Mouse (Mus musculus): ENCODE measurements around the gene Eif4g2. TPM values are rescaled to one million over a fixed set of nuclear protein-coding genes. Genes with fewer than 3 reads are reported as not detected.

Gene Eif4g2
- polyA plus RNA-seq, 1 experiment from 2014 or later = 1,988 TPM

- no peaks in the 10 kb centered on the region for H3K27me3 ChIP-seq (ENCODE audit: control insufficient read depth, insufficient read depth, low read length)
- H3K4me2 ChIP-seq (ENCODE audit: low read depth, low read length) = peak within 1 kb of the TSS; percentile 57
- peak; percentile 90 for DNase-seq (ENCODE audit: low spot score)
- H3K4me3 ChIP-seq (ENCODE audit: low read depth, low read length) = peak within 1 kb of the TSS; percentile 67
- ATAC-seq (replicated peaks; ENCODE audit: insufficient number of reproducible peaks, low FRiP score, low TSS enrichment, low read depth) = peak; percentile 90
- no peaks in the 10 kb centered on the region for H3K36me3 ChIP-seq (replicated peaks; ENCODE audit: control insufficient read depth, insufficient read depth, low read depth, low read length)
- H3K4me1 ChIP-seq (ENCODE audit: control insufficient read depth, insufficient read depth, low read length) = no peaks in the 10 kb centered on the region
- WGBS = 7% methylated on average over 45 of the region's 45 CpGs
- H3K27ac ChIP-seq (replicated peaks; ENCODE audit: low read depth, low read length) = peak within 1 kb of the TSS; percentile 60; the same call in 1 of the 2 replicates
- peak within 1 kb of the TSS; percentile 69 for H3K9ac ChIP-seq (replicated peaks; ENCODE audit: low read length)
- no peaks in the 10 kb centered on the region for H3K9me3 ChIP-seq (replicated peaks; ENCODE audit: control insufficient read depth, low read length)
Observed at GRCm38 (mm10) chr7:111028281-111029045, 54.4 kb downstream of the Eif4g2 start, which contains the start of gene Ctr9. Ctr9 (plus strand) TSS chr7:111028951.

- Histone ChIP-seq H3K9ac (replicated peaks; ENCODE audit: low read length) (no peak overlapping the region), H3K4me1 (ENCODE audit: control insufficient read depth, insufficient read depth, low read length) (no peaks in the 10 kb centered on the region), H3K36me3 (replicated peaks; ENCODE audit: control insufficient read depth, insufficient read depth, low read depth, low read length) (no peaks in the 10 kb centered on the region), H3K4me3 (ENCODE audit: low read depth, low read length) (no peak overlapping the region), H3K9me3 (replicated peaks; ENCODE audit: control insufficient read depth, low read length) (no peaks in the 10 kb centered on the region), H3K4me2 (ENCODE audit: low read depth, low read length) (no peak overlapping the region), H3K27ac (replicated peaks; ENCODE audit: low read depth, low read length) (no peak overlapping the region), H3K27me3 (ENCODE audit: control insufficient read depth, insufficient read depth, low read length) (no peaks in the 10 kb centered on the region)
- WGBS = 61% methylated on average over 4 of the region's 4 CpGs
- ATAC-seq (replicated peaks; ENCODE audit: insufficient number of reproducible peaks, low FRiP score, low TSS enrichment, low read depth) (no peak), DNase-seq (ENCODE audit: low spot score) (no peak)
Observed at GRCm38 (mm10) chr7:111024912-111025311, 57.9 kb downstream of the Eif4g2 start.

GRCm38 (mm10) chr7:111024068-111024594 lies 58.7 kb downstream of the Eif4g2 start:
- H3K9ac ChIP-seq (replicated peaks; ENCODE audit: low read length) = no peak overlapping the region
- no peak overlapping the region for H3K27ac ChIP-seq (replicated peaks; ENCODE audit: low read depth, low read length)

GRCm38 (mm10) chr7:111020814-111021213 lies 62.0 kb downstream of the Eif4g2 start:
- Histone ChIP-seq H3K9ac (replicated peaks; ENCODE audit: low read length) (no peak overlapping the region), H3K4me2 (ENCODE audit: low read depth, low read length) (no peak overlapping the region), H3K36me3 (replicated peaks; ENCODE audit: control insufficient read depth, insufficient read depth, low read depth, low read length) (no peaks in the 10 kb centered on the region), H3K4me1 (ENCODE audit: control insufficient read depth, insufficient read depth, low read length) (no peaks in the 10 kb centered on the region), H3K9me3 (replicated peaks; ENCODE audit: control insufficient read depth, low read length) (no peaks in the 10 kb centered on the region), H3K4me3 (ENCODE audit: low read depth, low read length) (no peak overlapping the region), H3K27me3 (ENCODE audit: control insufficient read depth, insufficient read depth, low read length) (no peaks in the 10 kb centered on the region), H3K27ac (replicated peaks; ENCODE audit: low read depth, low read length) (no peak overlapping the region)
- WGBS = 78% methylated on average over 4 of the region's 4 CpGs
- DNase-seq (ENCODE audit: low spot score) (no peak), ATAC-seq (replicated peaks; ENCODE audit: insufficient number of reproducible peaks, low FRiP score, low TSS enrichment, low read depth) (no peak)

More at GRCm38 (mm10) chr7:111024068-111024594, 58.7 kb downstream of the Eif4g2 start:
- 20% methylated on average over 8 of the region's 8 CpGs for WGBS
- Histone ChIP-seq H3K4me1 (ENCODE audit: control insufficient read depth, insufficient read depth, low read length) (no peaks in the 10 kb centered on the region), H3K4me2 (ENCODE audit: low read depth, low read length) (no peak overlapping the region), H3K4me3 (ENCODE audit: low read depth, low read length) (no peak overlapping the region), H3K36me3 (replicated peaks; ENCODE audit: control insufficient read depth, insufficient read depth, low read depth, low read length) (no peaks in the 10 kb centered on the region), H3K9me3 (replicated peaks; ENCODE audit: control insufficient read depth, low read length) (no peaks in the 10 kb centered on the region), H3K27me3 (ENCODE audit: control insufficient read depth, insufficient read depth, low read length) (no peaks in the 10 kb centered on the region)
- ATAC-seq (replicated peaks; ENCODE audit: insufficient number of reproducible peaks, low FRiP score, low TSS enrichment, low read depth) (no peak), DNase-seq (ENCODE audit: low spot score) (peak; percentile 11)

Other genes with a start within 250 kb of the Eif4g2 start
- gene Rnf141, start 238.6 kb downstream of the Eif4g2 start, polyA plus RNA-seq (2014; fragmentation: Nextera tagmentation; extraction: Ambion mirVana) = 20.6 and 23.5 TPM in 2 replicates
- 0.41 and 1.2 TPM in 2 replicates for gene Lyve1, start 219.8 kb downstream of the Eif4g2 start, polyA plus RNA-seq (2014; fragmentation: Nextera tagmentation; extraction: Ambion mirVana)
- gene Mrvi1, start 100.6 kb downstream of the Eif4g2 start, polyA plus RNA-seq (2014; fragmentation: Nextera tagmentation; extraction: Ambion mirVana) = 1.7 and 2.5 TPM in 2 replicates
- 82.7 and 88.1 TPM in 2 replicates for gene Ctr9, start 54.1 kb downstream of the Eif4g2 start, polyA plus RNA-seq (2014; fragmentation: Nextera tagmentation; extraction: Ambion mirVana)

Data from embryonic facial prominence, embryonic 11.5 days (tissue).